Mouse (Mus musculus): ENCODE measurements around the gene Myh8.

- TF ChIP-seq CTCF (IDR thresholded peaks at IDR 0.05; ENCODE audit: low read depth, low read length) (no peak), POLR2A (IDR thresholded peaks at IDR 0.05; ENCODE audit: borderline replicate concordance, low read depth, low read length) (no peak)
Measured at GRCm38 (mm10) chr11:67229946-67230345, 47.0 kb upstream of the Myh8 start.
